Mouse (Mus musculus) heart, embryonic 11.5 days (tissue): ENCODE data around the gene Rps6kb2. TPM values are rescaled to one million over a fixed set of nuclear protein-coding genes. Genes with fewer than 3 reads are reported as not detected.

Experiments used
- ATAC-seq: fragments of 200-750 bp; cut with Nextera tagmentation; replicated peaks from 2 replicates; pipeline ENCODE4 v1.8.0; 2017; ENCODE audit warnings: moderate library complexity; ENCODE audit not compliant: insufficient number of reproducible peaks, low FRiP score, low TSS enrichment
- H3K27ac ChIP-seq: fragments of 300-500 bp; sonication (generic); 2 replicates; pipeline ENCODE4 v1.5.1; 2014; ENCODE audit warnings: mild to moderate bottlenecking, low read depth, low read length
- H3K27me3 ChIP-seq: fragments of 300-500 bp; sonication (generic); 2 replicates; pipeline ENCODE4 v1.6.1; 2014; ENCODE audit warnings: mild to moderate bottlenecking, low read length, mixed read lengths; ENCODE audit not compliant: control insufficient read depth, insufficient read depth
- H3K36me3 ChIP-seq: fragments of 300-500 bp; sonication (generic); 2 replicates; pipeline ENCODE4 v1.6.1; 2014; ENCODE audit warnings: mild to moderate bottlenecking, low read length, moderate library complexity, mixed read lengths; ENCODE audit not compliant: control insufficient read depth, insufficient read depth
- H3K4me1 ChIP-seq: fragments of 300-500 bp; sonication (generic); 2 replicates; pipeline ENCODE4 v1.6.1; 2014; ENCODE audit warnings: low read length; ENCODE audit not compliant: control insufficient read depth, insufficient read depth
- H3K4me2 ChIP-seq: fragments of 300-500 bp; sonication (generic); 2 replicates; pipeline ENCODE4 v1.6.1; 2014; ENCODE audit warnings: mild to moderate bottlenecking, moderate library complexity
- H3K4me3 ChIP-seq: fragments of 300-500 bp; sonication (generic); 2 replicates; pipeline ENCODE4 v1.5.1; 2014; ENCODE audit warnings: low read depth, low read length
- H3K9ac ChIP-seq: fragments of 300-500 bp; sonication (generic); 2 replicates; pipeline ENCODE4 v1.6.1; 2014; ENCODE audit warnings: mild to moderate bottlenecking, low read depth, low read length, moderate library complexity
- H3K9me3 ChIP-seq: fragments of 300-500 bp; sonication (generic); replicated peaks from 2 replicates; pipeline ENCODE4 v1.6.1; 2016; ENCODE audit warnings: low read length; ENCODE audit not compliant: control insufficient read depth
- WGBS: fragments of 180-500 bp; shearing (Covaris S2); extraction: QIAGEN DNeasy Blood & Tissue Kit; methylation state at CpG from one replicate; pipeline ENCODE4 v1.1.7; 2014; ENCODE audit not compliant: insufficient replicate concordance; 5-methylcytosine and 5-hydroxymethylcytosine counted together
- polyA plus RNA-seq: library from polyadenylated mRNA; unstranded; fragments of >200 nt; fragmentation: Nextera tagmentation; extraction: Ambion mirVana; gene quantifications from 2 replicates; pipeline ENCODE4 v1.2.1, GENCODE M21; 2014

Gene Rps6kb2
- polyA plus RNA-seq, 1 experiment from 2014 or later, result 38.1 TPM

GRCm38 (mm10) chr19:4121097-4121805 lies 41.9 kb downstream of the Rps6kb2 start:
- Histone ChIP-seq H3K9me3 (no peaks in the 10 kb centered on the region), H3K27me3 (no peaks in the 10 kb centered on the region), H3K4me2 (peak overlapping the region; percentile 64), H3K4me3 (peak overlapping the region; percentile 48), H3K27ac (peak overlapping the region; percentile 50), H3K9ac (peak overlapping the region; percentile 73), H3K4me1 (peaks cover 10% of the 10 kb centered on the region), H3K36me3 (peaks cover 3% of the 10 kb centered on the region; the same call in 1 of the 2 replicates)
- peak; percentile 73 for ATAC-seq
- WGBS, result 4% methylated on average over 38 of the region's 38 CpGs

GRCm38 (mm10) chr19:4120496-4120895 lies 42.7 kb downstream of the Rps6kb2 start:
- 91% methylated on average over 2 of the region's 2 CpGs for WGBS
- ATAC-seq, result no peak
- H3K27me3 ChIP-seq, result no peaks in the 10 kb centered on the region
- H3K4me3 ChIP-seq, result peak overlapping the region; percentile 48
- peaks cover 10% of the 10 kb centered on the region for H3K4me1 ChIP-seq
- H3K36me3 ChIP-seq, result peaks cover 3% of the 10 kb centered on the region; the same call in 1 of the 2 replicates
- H3K4me2 ChIP-seq, result peak overlapping the region; percentile 64
- no peaks in the 10 kb centered on the region for H3K9me3 ChIP-seq
- no peak overlapping the region for H3K9ac ChIP-seq
- no peak overlapping the region for H3K27ac ChIP-seq

- Histone ChIP-seq H3K4me3 (no peak overlapping the region), H3K27ac (no peak overlapping the region)
- no peak for ATAC-seq
Observed at GRCm38 (mm10) chr19:4119716-4120487, 43.3 kb downstream of the Rps6kb2 start.

GRCm38 (mm10) chr19:4118350-4118749 lies 44.8 kb downstream of the Rps6kb2 start:
- WGBS, result 87% methylated on average over 2 of the region's 2 CpGs
- Histone ChIP-seq H3K36me3 (peaks cover 17% of the 10 kb centered on the region; the same call in 1 of the 2 replicates), H3K9ac (no peak overlapping the region), H3K4me2 (no peak overlapping the region), H3K9me3 (no peaks in the 10 kb centered on the region), H3K27ac (no peak overlapping the region), H3K4me1 (peaks cover 16% of the 10 kb centered on the region), H3K27me3 (no peaks in the 10 kb centered on the region), H3K4me3 (no peak overlapping the region)
- no peak for ATAC-seq

More at GRCm38 (mm10) chr19:4119716-4120487, 43.3 kb downstream of the Rps6kb2 start:
- peaks cover 8% of the 10 kb centered on the region; the same call in 1 of the 2 replicates for H3K36me3 ChIP-seq
- H3K27me3 ChIP-seq, result no peaks in the 10 kb centered on the region
- 77% methylated on average over 6 of the region's 6 CpGs for WGBS
- H3K4me1 ChIP-seq, result peaks cover 8% of the 10 kb centered on the region
- no peaks in the 10 kb centered on the region for H3K9me3 ChIP-seq
- H3K9ac ChIP-seq, result no peak overlapping the region
- peak overlapping the region; percentile 64; the same call in 1 of the 2 replicates for H3K4me2 ChIP-seq

- ATAC-seq, result no peak
- no peak overlapping the region for H3K4me3 ChIP-seq
- H3K36me3 ChIP-seq, result peaks cover 17% of the 10 kb centered on the region; the same call in 1 of the 2 replicates
- no peak overlapping the region for H3K27ac ChIP-seq
- WGBS, result 97% methylated on average over 7 of the region's 7 CpGs
- H3K9ac ChIP-seq, result no peak overlapping the region
- no peaks in the 10 kb centered on the region for H3K9me3 ChIP-seq
- no peaks in the 10 kb centered on the region for H3K27me3 ChIP-seq
- H3K4me1 ChIP-seq, result peaks cover 16% of the 10 kb centered on the region
- H3K4me2 ChIP-seq, result no peak overlapping the region
Observed at GRCm38 (mm10) chr19:4117006-4117405, 46.1 kb downstream of the Rps6kb2 start.

GRCm38 (mm10) chr19:4115816-4116215 lies 47.3 kb downstream of the Rps6kb2 start:
- Histone ChIP-seq H3K27ac (no peak overlapping the region), H3K4me3 (no peak overlapping the region), H3K4me1 (peaks cover 14% of the 10 kb centered on the region), H3K9me3 (no peaks in the 10 kb centered on the region), H3K36me3 (peaks cover 20% of the 10 kb centered on the region), H3K4me2 (no peak overlapping the region), H3K27me3 (no peaks in the 10 kb centered on the region), H3K9ac (no peak overlapping the region)
- 82% methylated on average over 11 of the region's 11 CpGs for WGBS
- ATAC-seq, result no peak

- Histone ChIP-seq H3K27ac (no peak overlapping the region), H3K27me3 (no peaks in the 10 kb centered on the region), H3K4me1 (0 out of 2 replicates have a peak, but pooled peaks cover 9% of the 10 kb centered on the region), H3K4me3 (no peak overlapping the region), H3K9me3 (no peaks in the 10 kb centered on the region), H3K4me2 (no peak overlapping the region), H3K9ac (no peak overlapping the region), H3K36me3 (peaks cover 20% of the 10 kb centered on the region)
- no peak for ATAC-seq
- 88% methylated on average over 10 of the region's 10 CpGs for WGBS
Observed at GRCm38 (mm10) chr19:4115144-4115543, 48.0 kb downstream of the Rps6kb2 start.

- no peaks in the 10 kb centered on the region for H3K9me3 ChIP-seq
- H3K27ac ChIP-seq, result no peak overlapping the region
- H3K4me2 ChIP-seq, result no peak overlapping the region
- H3K4me3 ChIP-seq, result no peak overlapping the region
- no peak for ATAC-seq
- WGBS, result 86% methylated on average over 10 of the region's 10 CpGs
- H3K36me3 ChIP-seq, result peaks cover 20% of the 10 kb centered on the region
- no peaks in the 10 kb centered on the region for H3K27me3 ChIP-seq
- H3K9ac ChIP-seq, result no peak overlapping the region
- H3K4me1 ChIP-seq, result 0 out of 2 replicates have a peak, but pooled peaks cover 9% of the 10 kb centered on the region
Observed at GRCm38 (mm10) chr19:4114551-4114950, 48.6 kb downstream of the Rps6kb2 start.
